Mouse (Mus musculus) left cerebral cortex, adult 9 months (tissue): Measurements from ENCODE around the gene Trpm1.

ENCODE experiments used
- DNase-seq, 2 experiments: peaks; one replicate each; pipeline ENCODE4 v3.0.0; 2022; ENCODE audit warnings: low spot score in 2 of 2

Trpm1 gene

GRCm38 (mm10) chr7:64287414-64288091, 133.9 kb downstream of the Trpm1 start, which contains the start of gene Mtmr10:
Gene Mtmr10, plus strand, starts transcription at chr7:64287653.
- DNase-seq: peak; percentile 95 to 98

GRCm38 (mm10) chr7:64289416-64289815, 135.8 kb downstream of the Trpm1 start:
- DNase-seq: no peak

- DNase-seq: no peak
Observed at GRCm38 (mm10) chr7:64290431-64290830, 136.8 kb downstream of the Trpm1 start.

DNA sequence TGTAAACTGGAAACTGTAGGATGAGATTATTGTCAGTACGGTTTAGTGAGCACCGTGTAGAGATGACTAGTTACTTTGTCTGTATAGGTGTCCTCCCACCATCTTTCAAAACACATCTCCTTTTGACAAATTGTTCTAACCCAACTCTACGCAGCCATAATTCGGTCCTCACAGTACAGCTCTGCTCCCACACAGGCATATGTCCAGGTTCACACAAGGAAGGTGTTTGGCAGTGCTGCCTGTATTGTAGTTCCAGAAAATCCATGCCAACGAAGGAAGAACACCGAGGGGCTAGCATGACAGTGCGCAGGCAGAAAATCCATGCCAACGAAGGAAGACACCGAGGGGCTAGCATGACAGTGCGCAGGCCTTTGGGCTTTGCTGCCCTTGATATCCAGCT, 138.1 kb downstream of the Trpm1 start:
- DNase-seq: peak in 1 of 2 experiments; percentile 64

DNA sequence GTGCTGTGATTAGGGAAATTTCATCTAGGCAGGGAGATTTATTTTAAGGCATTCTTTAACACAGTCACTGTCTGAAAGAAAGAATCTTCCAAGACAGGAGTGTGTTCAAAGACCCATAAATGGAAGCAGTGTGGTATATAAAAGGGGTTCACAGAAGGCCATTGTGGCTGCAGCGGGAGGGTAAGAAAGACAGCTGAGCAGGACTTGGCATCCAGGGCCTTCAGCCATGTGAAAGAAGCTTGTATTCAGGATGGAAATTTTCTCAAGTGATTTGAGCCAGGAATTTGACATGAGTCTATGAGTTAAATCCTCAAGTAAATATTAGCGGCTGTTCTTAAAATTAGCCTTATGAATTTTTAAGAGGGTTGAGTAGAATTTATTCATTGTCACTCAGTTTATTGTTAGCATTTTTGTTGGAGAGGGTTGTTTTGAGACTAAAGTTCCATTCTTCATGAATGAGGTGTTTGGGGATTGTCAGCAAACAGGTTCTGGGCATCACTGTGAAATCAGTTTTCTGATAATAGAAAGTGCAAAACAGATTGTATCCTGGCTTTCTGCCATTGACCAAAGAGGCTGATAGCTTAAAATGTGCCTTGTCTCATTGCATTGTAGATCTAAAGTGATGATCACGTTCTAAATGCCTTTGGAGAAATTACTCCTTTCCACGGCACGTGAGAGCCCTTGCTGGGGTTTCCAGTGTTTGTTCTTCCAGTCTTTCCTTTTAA, 142.8 kb downstream of the Trpm1 start:
- DNase-seq: no peak

DNA sequence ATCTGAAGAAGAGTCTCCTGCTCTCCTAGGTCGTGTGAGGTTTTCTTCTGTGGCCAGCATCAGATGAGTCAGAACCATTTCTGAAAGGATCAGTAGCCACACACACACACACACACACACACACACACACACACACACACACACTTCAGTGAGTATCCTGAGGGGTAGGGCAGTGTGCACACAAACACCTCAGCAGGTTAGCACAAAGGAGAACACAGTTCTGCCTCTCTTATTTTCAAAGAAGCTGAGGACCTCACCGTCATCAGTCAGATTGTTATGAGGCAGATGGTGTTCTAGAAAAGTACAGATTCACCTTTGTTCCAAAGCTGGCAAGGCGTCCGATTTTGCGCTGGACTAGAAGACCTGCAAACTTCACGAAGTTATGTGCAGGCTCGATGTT, 156.6 kb downstream of the Trpm1 start:
- no peak for DNase-seq

DNA sequence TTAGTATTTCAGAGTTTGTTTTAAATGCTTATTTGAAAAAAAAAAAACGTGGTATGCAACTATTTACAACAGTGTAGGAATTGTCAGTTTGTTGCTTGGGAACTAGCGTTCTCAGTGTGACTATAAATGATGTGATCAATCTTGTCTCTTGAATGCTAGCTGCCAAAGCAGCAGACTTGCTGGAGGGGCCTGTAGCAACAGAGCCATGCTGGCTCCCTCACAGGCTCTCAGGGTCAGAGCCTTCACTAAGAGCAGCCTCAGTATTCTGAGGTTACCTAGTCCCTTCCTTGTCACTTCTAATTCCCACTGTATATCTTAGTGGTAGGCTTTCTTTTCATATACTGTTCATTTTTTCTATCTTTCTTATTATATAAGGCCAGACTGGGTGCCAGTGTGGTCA, 157.1 kb downstream of the Trpm1 start:
- DNase-seq: no peak

- DNase-seq: no peak
Observed at GRCm38 (mm10) chr7:64312811-64313210, 159.2 kb downstream of the Trpm1 start.
